Comparison of ENCODE assay signal across 7 mouse cellular contexts in genomic region chr17:84234785-84235184, GRCm38 (mm10). TPM values are rescaled to one million over a fixed set of nuclear protein-coding genes. Genes with fewer than 3 reads are reported as not detected.
DNase-seq lines count a peak whose midpoint lies in the region; ATAC-seq and TF ChIP-seq lines count a peak whose summit lies in the region.
"Not testable (repeated sequence)": the region's sequence is repeated elsewhere in the genome, so short reads cannot be mapped to it uniquely, and the experiment has no call there.

No protein-coding gene starts in this region.

- not testable (repeated sequence) for TF ChIP-seq CTCF in ES-Bruce4 (IDR thresholded peaks at IDR 0.05; ENCODE audit: low read depth, low read length); heart, adult 2 months (IDR thresholded peaks at IDR 0.05); intestine, postnatal 0 days (IDR thresholded peaks at IDR 0.05; ENCODE audit: low read depth)

- not testable (repeated sequence) for DNase-seq in heart, adult 2 months

- peak; percentile 75 for ATAC-seq in intestine, postnatal 0 days
- peak; percentile 71 for ATAC-seq in liver, embryonic 12.5 days
- ATAC-seq in liver, embryonic 16.5 days (ENCODE audit: low read depth), result peak; percentile 41
- ATAC-seq in megakaryocyte progenitor cell, adult 5-6 weeks (replicated peaks; ENCODE audit: poor library complexity), result peak; percentile 21
- peak; percentile 27; the same call in 1 of the 2 replicates for ATAC-seq in stomach, embryonic 15.5 days (ENCODE audit: insufficient read depth, low FRiP score, low read depth)

- not testable (repeated sequence) for H3K9ac ChIP-seq in ES-Bruce4 (ENCODE audit: low read depth, poor library complexity, severe bottlenecking); intestine, postnatal 0 days (ENCODE audit: low read depth, low read length); liver, embryonic 12.5 days; liver, embryonic 16.5 days (ENCODE audit: low read depth, low read length); stomach, embryonic 15.5 days
- peak overlapping the region; percentile 75 for H3K9ac ChIP-seq in heart, adult 2 months (ENCODE audit: low read depth, low read length)

- TF ChIP-seq POLR2A in ES-Bruce4 (IDR thresholded peaks at IDR 0.05; ENCODE audit: insufficient read depth, low read length); heart, adult 2 months (IDR thresholded peaks at IDR 0.05; ENCODE audit: insufficient read depth, low read depth, low read length): not testable (repeated sequence)

- intact Hi-C loops in heart, adult 2 months (cut with DNase I), result not testable (repeated sequence)

- not testable (repeated sequence) for H3K4me1 ChIP-seq in ES-Bruce4 (ENCODE audit: control insufficient read depth, insufficient read depth, low read length); intestine, postnatal 0 days (replicated peaks; ENCODE audit: control insufficient read depth, insufficient read depth, low read length); stomach, embryonic 15.5 days
- H3K4me1 ChIP-seq in heart, adult 2 months (ENCODE audit: control insufficient read depth, insufficient read depth, low read length), result peaks cover 15% of the 10 kb centered on the region
- peaks cover 45% of the 10 kb centered on the region for H3K4me1 ChIP-seq in liver, embryonic 12.5 days
- peaks cover 27% of the 10 kb centered on the region for H3K4me1 ChIP-seq in liver, embryonic 16.5 days (ENCODE audit: control insufficient read depth, low read depth, low read length)

- H3K9me3 ChIP-seq in ES-Bruce4 (replicated peaks; ENCODE audit: control insufficient read depth, insufficient read depth, low read length, poor library complexity, severe bottlenecking); intestine, postnatal 0 days (ENCODE audit: control insufficient read depth); liver, embryonic 12.5 days (replicated peaks); liver, embryonic 16.5 days (replicated peaks; ENCODE audit: control insufficient read depth, low read length); stomach, embryonic 15.5 days: not testable (repeated sequence)

- not testable (repeated sequence) for TF ChIP-seq EP300 in ES-Bruce4 (IDR thresholded peaks at IDR 0.05; ENCODE audit: insufficient read depth, low read depth, low read length); heart, adult 2 months (IDR thresholded peaks at IDR 0.05; ENCODE audit: insufficient read depth, low read depth, low read length)

- not testable (repeated sequence) for H3K79me2 ChIP-seq in heart, adult 2 months (replicated peaks; ENCODE audit: control insufficient read depth, insufficient read depth, low read length)

- 96% methylated on average over 4 of the region's 4 CpGs for WGBS in heart, adult 2 months
- WGBS in intestine, postnatal 0 days, result 80% methylated on average over 1 of the region's 4 CpGs
- no CpG with 5 or more reads among the region's 4 CpGs for WGBS in liver, embryonic 12.5 days (ENCODE audit: insufficient replicate concordance)
- 40% methylated on average over 2 of the region's 4 CpGs for WGBS in liver, embryonic 16.5 days (ENCODE audit: insufficient replicate concordance)
- 100% methylated on average over 2 of the region's 4 CpGs for WGBS in stomach, embryonic 15.5 days

- not testable (repeated sequence) for H3K4me2 ChIP-seq in intestine, postnatal 0 days (replicated peaks; ENCODE audit: low read depth); liver, embryonic 12.5 days; liver, embryonic 16.5 days (ENCODE audit: low read depth, low read length); stomach, embryonic 15.5 days

- not testable (repeated sequence) for H3K36me3 ChIP-seq in ES-Bruce4 (ENCODE audit: control insufficient read depth, insufficient read depth, low read length, poor library complexity, severe bottlenecking); heart, adult 2 months (ENCODE audit: control insufficient read depth, insufficient read depth, low read length); intestine, postnatal 0 days (ENCODE audit: control insufficient read depth, insufficient read depth); liver, embryonic 16.5 days (ENCODE audit: control insufficient read depth, insufficient read depth); stomach, embryonic 15.5 days
- peaks cover 28% of the 10 kb centered on the region for H3K36me3 ChIP-seq in liver, embryonic 12.5 days

- H3K27ac ChIP-seq in ES-Bruce4 (ENCODE audit: insufficient read depth, low read length), result peak overlapping the region; percentile 73
- H3K27ac ChIP-seq in heart, adult 2 months; intestine, postnatal 0 days (ENCODE audit: low read depth, low read length); stomach, embryonic 15.5 days: not testable (repeated sequence)
- H3K27ac ChIP-seq in liver, embryonic 12.5 days, result peak overlapping the region; percentile 81
- H3K27ac ChIP-seq in liver, embryonic 16.5 days (ENCODE audit: low read length), result peak overlapping the region; percentile 49

- not testable (repeated sequence) for H3K27me3 ChIP-seq in ES-Bruce4 (ENCODE audit: control insufficient read depth, insufficient read depth, low read length, poor library complexity, severe bottlenecking); heart, adult 2 months (ENCODE audit: control insufficient read depth, insufficient read depth, low read length); intestine, postnatal 0 days (replicated peaks; ENCODE audit: control insufficient read depth, insufficient read depth, low read length); liver, embryonic 12.5 days (replicated peaks); liver, embryonic 16.5 days (ENCODE audit: control insufficient read depth, insufficient read depth, low read depth, low read length); stomach, embryonic 15.5 days (replicated peaks)

- not testable (repeated sequence) for H3K4me3 ChIP-seq in ES-Bruce4 (ENCODE audit: low read depth, low read length); heart, adult 2 months; intestine, postnatal 0 days (ENCODE audit: low read depth, low read length); liver, embryonic 12.5 days; liver, embryonic 16.5 days (ENCODE audit: low read depth, low read length); stomach, embryonic 15.5 days (replicated peaks)

RNA-seq across cellular contexts. Expression of gene Zfp36l2, which starts 47.0 kb away (rescaled TPM):
- 38.2 and 38.4 TPM in 2 replicates for polyA plus RNA-seq in ES-Bruce4 (2011; ENCODE audit: insufficient read depth, insufficient read length, low read depth, missing spikeins)
- total RNA-seq in heart, adult 2 months (2021), result 10 to 100 TPM; 19.3 to 23.3 TPM
- polyA plus RNA-seq in heart, adult 2 months (2012; rRNA removed), result 15.7 and 19.8 TPM in 2 replicates
- polyA plus RNA-seq in intestine, postnatal 0 days (2015; fragmentation: Nextera tagmentation; extraction: Ambion mirVana), result 29.6 and 32.0 TPM in 2 replicates
- 19.5 and 20.0 TPM in 2 replicates for polyA plus RNA-seq in liver, embryonic 12.5 days (2016; fragmentation: Nextera tagmentation; extraction: Ambion mirVana)
- 4.6 and 4.7 TPM in 2 replicates for polyA plus RNA-seq in liver, embryonic 16.5 days (2015; fragmentation: Nextera tagmentation; extraction: Ambion mirVana)
- 269 and 286 TPM in 2 replicates for total RNA-seq in megakaryocyte progenitor cell, adult 5-6 weeks (2015)
- 98.9 and 112 TPM in 2 replicates for total RNA-seq in megakaryocyte progenitor cell, adult 5-6 weeks (2017)
- polyA plus RNA-seq in stomach, embryonic 15.5 days (2015; fragmentation: Nextera tagmentation; extraction: Ambion mirVana), result 24.6 and 25.7 TPM in 2 replicates

Comparison
In these comparisons a context has a peak if more than half of its experiments do, and no peak if none do; other contexts are left out.
1. ATAC-seq: peak in every context shown above with its lines; median percentile 75 in intestine, postnatal 0 days; 71 in liver, embryonic 12.5 days; 41 in liver, embryonic 16.5 days; 27 in stomach, embryonic 15.5 days; 21 in megakaryocyte progenitor cell, adult 5-6 weeks.